Mouse (Mus musculus) lung, postnatal 0 days (tissue): ENCODE measurements around the gene Shc4. TPM values are rescaled to one million over a fixed set of nuclear protein-coding genes. Genes with fewer than 3 reads are reported as not detected.
A peak's percentile ranks its signal among the peaks of the same experiment; 100 is the strongest.

Experiments used
- ATAC-seq: fragments of 200-750 bp; cut with Nextera tagmentation; 2 replicates; pipeline ENCODE4 v1.8.0; 2017; ENCODE audit warnings: moderate library complexity
- DNase-seq: peaks from one replicate; pipeline ENCODE4 v3.0.0-alpha.2; 2016; ENCODE audit warnings: low spot score
- H3K27ac ChIP-seq: fragments of 300-500 bp; sonication (generic); 2 replicates; pipeline ENCODE4 v1.5.1; 2014; ENCODE audit warnings: antibody characterized with exemption, mild to moderate bottlenecking, low read length, mixed read lengths
- H3K27me3 ChIP-seq: fragments of 300-500 bp; sonication (generic); replicated peaks from 2 replicates; pipeline ENCODE4 v1.6.1; 2014; ENCODE audit warnings: low read length, mixed read lengths; ENCODE audit not compliant: insufficient read depth
- H3K36me3 ChIP-seq: fragments of 300-500 bp; sonication (generic); 2 replicates; pipeline ENCODE4 v1.6.1; 2014; ENCODE audit warnings: low read length, mixed read lengths; ENCODE audit not compliant: insufficient read depth
- H3K4me1 ChIP-seq: fragments of 300-500 bp; sonication (generic); 2 replicates; pipeline ENCODE4 v1.6.1; 2014; ENCODE audit warnings: antibody characterized with exemption, low read depth, low read length, mixed read lengths; ENCODE audit not compliant: insufficient read depth
- H3K4me2 ChIP-seq: fragments of 300-500 bp; sonication (generic); replicated peaks from 2 replicates; pipeline ENCODE4 v1.6.1; 2014; ENCODE audit warnings: low read depth, mild to moderate bottlenecking, low read length, moderate library complexity, mixed read lengths
- H3K4me3 ChIP-seq: fragments of 300-500 bp; sonication (generic); 2 replicates; pipeline ENCODE4 v1.5.1; 2014; ENCODE audit warnings: low read depth, low read length
- H3K9ac ChIP-seq: fragments of 300-500 bp; sonication (generic); replicated peaks from 2 replicates; pipeline ENCODE4 v1.6.1; 2014; ENCODE audit warnings: low read depth, mild to moderate bottlenecking
- H3K9me3 ChIP-seq: fragments of 300-500 bp; sonication (generic); 2 replicates; pipeline ENCODE4 v1.6.1; 2016; ENCODE audit warnings: low read length, mixed read lengths
- CTCF ChIP-seq: IDR thresholded peaks from 2 replicates; pipeline ENCODE4 v1.5.1; 2016; ENCODE audit warnings: antibody characterized with exemption, mild to moderate bottlenecking
- EP300 ChIP-seq: IDR thresholded peaks from 2 replicates; pipeline ENCODE4 v1.6.1; 2016; ENCODE audit warnings: antibody characterized with exemption, mild to moderate bottlenecking, control low read depth
- WGBS: fragments of 180-500 bp; shearing (Covaris S2); extraction: QIAGEN DNeasy Blood & Tissue Kit; methylation state at CpG from one replicate; pipeline ENCODE4 v1.1.7; 2014; 5-methylcytosine and 5-hydroxymethylcytosine counted together
- polyA plus RNA-seq: library from polyadenylated mRNA; unstranded; fragments of >200 nt; fragmentation: Nextera tagmentation; extraction: Ambion mirVana; gene quantifications from 2 replicates; pipeline ENCODE4 v1.2.1, GENCODE M21; 2015

Shc4 gene
- polyA plus RNA-seq, 1 experiment from 2014 or later = 0.72 TPM

DNA sequence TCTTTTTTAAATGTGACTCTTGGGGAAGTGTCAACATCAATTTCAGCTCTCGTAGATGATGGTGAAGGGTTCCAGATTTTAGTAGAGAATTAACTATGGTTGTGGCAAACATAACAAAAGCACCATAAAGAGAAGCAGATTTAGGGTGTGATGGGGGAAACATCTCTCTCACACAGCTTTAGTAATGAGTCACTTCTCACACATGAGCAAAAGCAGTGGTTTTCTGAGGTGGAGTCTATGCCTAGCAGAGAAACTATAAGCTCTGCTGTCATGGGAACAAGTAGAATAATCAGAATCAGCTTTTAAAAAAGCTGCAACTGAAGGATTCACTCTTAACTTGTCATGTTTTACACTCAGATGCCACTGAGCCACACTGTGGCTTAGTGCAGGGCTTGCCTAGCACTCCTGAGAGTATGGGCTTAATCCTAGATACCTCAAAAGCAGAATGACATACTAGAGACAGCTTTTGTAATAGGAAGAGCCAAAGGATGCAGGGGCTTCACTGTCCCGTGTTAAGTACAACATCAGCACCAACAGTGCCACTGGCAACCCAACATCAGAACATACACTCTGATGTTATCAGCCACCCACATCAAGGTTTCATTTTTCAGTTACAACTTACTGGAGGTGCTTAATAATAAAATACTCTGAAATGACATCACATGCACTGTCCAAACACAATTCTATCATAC lies 11.5 kb upstream of the Shc4 start:
- 54% methylated on average over 2 of the region's 2 CpGs for WGBS
- no peak for ATAC-seq
- Histone ChIP-seq H3K4me2 (no peak overlapping the region), H3K36me3 (peaks cover 16% of the 10 kb centered on the region; the same call in 1 of the 2 replicates), H3K4me3 (no peak overlapping the region), H3K9me3 (no peaks in the 10 kb centered on the region), H3K9ac (no peak overlapping the region), H3K27ac (no peak overlapping the region), H3K4me1 (peaks cover 8% of the 10 kb centered on the region), H3K27me3 (no peaks in the 10 kb centered on the region)
- DNase-seq = no peak
- TF ChIP-seq EP300 (no peak), CTCF (no peak)

DNA sequence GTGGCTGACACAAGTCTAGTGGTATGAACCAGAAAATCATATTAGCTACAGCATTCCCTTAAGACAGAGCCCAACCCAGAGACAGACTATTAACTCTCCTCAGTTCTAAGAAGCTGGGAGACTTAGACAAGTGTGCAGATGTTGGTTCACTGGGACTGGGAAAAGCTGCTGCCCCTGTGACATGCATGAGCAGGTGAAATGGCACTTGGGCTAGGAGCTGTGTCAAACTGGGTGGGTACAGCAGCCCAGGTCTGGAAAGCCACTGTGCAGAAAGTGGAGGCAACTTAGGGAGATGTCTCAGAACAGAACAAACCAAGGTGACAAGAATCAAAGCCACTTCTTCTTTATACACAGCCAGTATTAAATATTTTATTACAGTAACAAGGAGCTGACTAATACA lies 10.8 kb upstream of the Shc4 start:
- DNase-seq (no peak), ATAC-seq (no peak)
- H3K9ac ChIP-seq = no peak overlapping the region
- no peak overlapping the region for H3K4me2 ChIP-seq
- TF ChIP-seq CTCF (no peak), EP300 (no peak)
- no peaks in the 10 kb centered on the region for H3K27me3 ChIP-seq
- no peak overlapping the region for H3K27ac ChIP-seq
- peaks cover 10% of the 10 kb centered on the region; the same call in 1 of the 2 replicates for H3K36me3 ChIP-seq
- H3K4me3 ChIP-seq = no peak overlapping the region
- H3K4me1 ChIP-seq = peaks cover 8% of the 10 kb centered on the region
- H3K9me3 ChIP-seq = no peaks in the 10 kb centered on the region

DNA sequence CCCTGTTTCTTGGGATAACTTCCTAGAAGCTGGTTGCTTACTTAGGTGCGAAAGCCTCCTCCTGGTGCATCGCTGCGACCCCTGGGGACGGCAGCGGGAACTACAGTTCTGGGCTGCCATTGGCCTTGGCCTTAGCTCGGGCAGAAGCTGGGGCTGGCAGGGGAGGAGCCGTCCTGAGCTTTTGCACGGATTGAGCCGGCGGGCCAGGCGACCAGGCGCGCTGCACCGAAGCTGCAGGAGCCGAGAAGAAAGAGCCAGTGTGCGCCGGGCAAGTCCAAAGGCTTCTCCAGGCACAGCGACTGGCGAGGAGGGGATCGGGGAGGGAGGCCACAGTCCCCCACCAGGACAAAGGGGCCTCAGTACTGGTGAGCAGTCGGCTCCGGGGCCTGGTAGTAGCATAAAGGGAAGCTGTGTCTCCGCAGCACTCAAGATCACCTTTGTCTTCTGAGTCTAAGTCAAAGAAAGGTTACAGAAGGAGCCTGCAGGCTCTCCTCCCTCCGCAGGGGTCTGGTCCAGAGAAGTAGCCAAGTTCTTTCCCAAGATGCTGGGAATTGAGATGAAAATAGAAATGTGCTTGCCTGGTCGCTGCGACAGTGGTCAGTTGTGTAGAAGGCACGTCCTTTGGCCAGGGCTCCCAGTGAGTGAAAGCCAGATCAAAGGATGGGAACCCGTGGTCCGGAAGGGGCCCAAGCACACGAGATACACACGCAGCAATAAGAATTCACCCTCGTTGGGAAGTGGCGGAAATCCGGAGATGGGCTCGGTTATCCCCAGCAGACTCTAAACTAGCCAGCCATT lies 8.0 kb upstream of the Shc4 start:
- ATAC-seq (peak; percentile 95), DNase-seq (peak; percentile 93)
- H3K4me2 ChIP-seq = peak overlapping the region; percentile 94
- TF ChIP-seq EP300 (no peak), CTCF (peak; percentile 98)
- no peaks in the 10 kb centered on the region for H3K9me3 ChIP-seq
- peak overlapping the region; percentile 36 for H3K9ac ChIP-seq
- peak overlapping the region; percentile 38 for H3K4me3 ChIP-seq
- H3K27ac ChIP-seq = no peak overlapping the region
- H3K27me3 ChIP-seq = no peaks in the 10 kb centered on the region
- H3K4me1 ChIP-seq = peaks cover 8% of the 10 kb centered on the region
- WGBS = 4% methylated on average over 35 of the region's 35 CpGs
- H3K36me3 ChIP-seq = no peaks in the 10 kb centered on the region

DNA sequence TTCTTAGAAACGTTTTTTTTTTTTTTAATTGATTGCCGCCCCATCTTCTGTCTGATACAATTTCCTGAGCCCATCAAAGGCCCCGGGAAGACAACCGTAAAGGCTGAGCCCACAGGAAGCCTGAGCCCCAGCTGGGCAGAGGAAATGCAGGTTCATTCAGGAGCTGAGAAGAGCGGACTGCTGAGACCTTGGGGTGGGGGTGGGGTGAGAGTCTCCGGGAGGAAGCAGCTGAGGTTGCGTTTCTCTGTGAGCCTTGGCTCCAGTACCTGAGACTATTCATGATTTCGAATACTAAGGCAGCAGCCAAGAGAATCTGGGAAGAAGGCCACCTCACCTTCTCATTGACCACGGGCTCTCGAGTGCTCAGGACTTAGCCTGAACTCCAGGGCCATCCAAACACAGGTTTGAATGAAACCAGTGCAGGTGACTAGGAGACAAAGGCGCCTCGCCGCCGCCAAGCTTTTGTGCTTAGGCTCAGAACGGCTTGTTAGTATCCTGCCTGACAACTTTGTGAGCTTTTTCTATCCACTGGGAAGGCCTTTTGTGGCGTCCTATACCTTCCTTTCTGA lies 682 bp upstream of the Shc4 start:
- Histone ChIP-seq H3K4me2 (peak overlapping the region; percentile 96), H3K27me3 (peaks cover 16% of the 10 kb centered on the region), H3K4me1 (peaks cover 18% of the 10 kb centered on the region; the same call in 1 of the 2 replicates), H3K4me3 (peak overlapping the region; percentile 41), H3K9me3 (no peaks in the 10 kb centered on the region), H3K27ac (no peak overlapping the region), H3K9ac (no peak overlapping the region), H3K36me3 (no peaks in the 10 kb centered on the region)
- peak; percentile 26 for DNase-seq
- TF ChIP-seq EP300 (no peak), CTCF (no peak)
- no peak for ATAC-seq
- WGBS = 4% methylated on average over 16 of the region's 16 CpGs

DNA sequence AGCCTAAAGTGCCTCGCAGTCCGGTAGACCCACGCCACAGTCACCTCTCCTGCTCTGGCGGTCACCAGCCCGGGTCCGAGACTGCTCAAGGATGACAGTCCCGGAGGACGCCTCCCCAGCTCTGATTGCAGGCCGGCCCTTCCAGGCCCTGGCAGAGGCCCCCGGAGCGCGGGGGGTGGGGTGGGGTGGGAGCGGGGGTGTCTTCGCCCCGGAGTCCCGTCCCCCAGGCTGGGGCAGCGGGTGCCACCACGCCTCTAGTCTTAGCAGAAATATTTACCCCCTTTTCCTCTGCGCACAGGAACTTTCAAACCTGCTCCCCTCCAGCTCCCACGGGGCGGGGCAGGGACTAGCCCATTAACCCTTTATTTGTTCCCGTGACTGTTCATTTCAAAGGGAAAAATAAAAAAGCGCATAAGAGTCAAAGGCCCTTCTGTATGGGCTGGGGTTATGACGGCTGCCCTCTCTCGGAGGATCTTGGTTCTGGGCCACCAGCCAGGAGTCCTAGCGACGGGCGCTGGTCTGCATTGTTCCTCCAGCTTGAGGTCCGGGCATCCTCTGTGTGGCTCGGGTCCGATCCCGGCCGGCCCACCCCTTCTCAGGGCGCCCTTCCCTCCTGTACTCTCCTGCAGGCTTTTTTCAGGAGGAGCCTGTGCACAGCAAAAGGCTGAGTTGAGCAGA lies 401 bp downstream of the Shc4 start:
- Histone ChIP-seq H3K27me3 (peaks cover 16% of the 10 kb centered on the region), H3K9me3 (no peaks in the 10 kb centered on the region), H3K4me2 (peak overlapping the region; percentile 96), H3K27ac (no peak overlapping the region), H3K36me3 (no peaks in the 10 kb centered on the region), H3K4me3 (peak overlapping the region; percentile 41), H3K4me1 (peaks cover 18% of the 10 kb centered on the region; the same call in 1 of the 2 replicates), H3K9ac (peak overlapping the region; percentile 16)
- ATAC-seq (peak; percentile 75), DNase-seq (peak; percentile 58)
- 3% methylated on average over 34 of the region's 34 CpGs for WGBS
- TF ChIP-seq EP300 = no peak
- TF ChIP-seq CTCF = peak; percentile 54

DNA sequence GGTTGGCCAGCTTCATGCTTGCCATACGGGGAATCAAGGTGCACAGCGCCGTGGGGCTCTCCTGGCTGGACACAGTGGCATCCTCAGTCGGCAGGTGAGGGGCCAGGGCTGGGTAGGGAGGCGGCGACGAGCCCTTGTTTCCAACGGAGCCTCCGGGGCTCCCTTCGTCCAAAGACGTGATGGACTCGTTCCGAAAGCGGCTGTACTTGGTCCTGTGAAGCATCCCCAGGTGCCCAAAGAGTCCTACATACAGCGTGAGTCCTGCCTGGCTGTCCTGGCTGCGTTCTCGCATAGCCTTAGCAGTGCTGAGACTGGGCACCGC lies 901 bp downstream of the Shc4 start:
- Histone ChIP-seq H3K4me3 (peak overlapping the region; percentile 41), H3K36me3 (no peaks in the 10 kb centered on the region), H3K9ac (peak overlapping the region; percentile 16; the same call in 1 of the 2 replicates), H3K4me1 (peaks cover 18% of the 10 kb centered on the region; the same call in 1 of the 2 replicates), H3K27ac (no peak overlapping the region), H3K9me3 (no peaks in the 10 kb centered on the region), H3K4me2 (peak overlapping the region; percentile 96), H3K27me3 (peaks cover 16% of the 10 kb centered on the region)
- WGBS = 4% methylated on average over 18 of the region's 18 CpGs
- no peak for DNase-seq
- no peak for TF ChIP-seq EP300
- TF ChIP-seq CTCF = no peak
- ATAC-seq = no peak
